Mouse (Mus musculus): ENCODE measurements around the gene Pdss1. TPM values are rescaled to one million over a fixed set of nuclear protein-coding genes. Genes with fewer than 3 reads are reported as not detected.
"Not testable (repeated sequence)": the region's sequence is repeated elsewhere in the genome, so short reads cannot be mapped to it uniquely, and the experiment has no call there.

The Pdss1 gene
- 10 to 100 TPM; 18.2 to 24.1 (median 21.7) TPM for total RNA-seq (2022)

DNA sequence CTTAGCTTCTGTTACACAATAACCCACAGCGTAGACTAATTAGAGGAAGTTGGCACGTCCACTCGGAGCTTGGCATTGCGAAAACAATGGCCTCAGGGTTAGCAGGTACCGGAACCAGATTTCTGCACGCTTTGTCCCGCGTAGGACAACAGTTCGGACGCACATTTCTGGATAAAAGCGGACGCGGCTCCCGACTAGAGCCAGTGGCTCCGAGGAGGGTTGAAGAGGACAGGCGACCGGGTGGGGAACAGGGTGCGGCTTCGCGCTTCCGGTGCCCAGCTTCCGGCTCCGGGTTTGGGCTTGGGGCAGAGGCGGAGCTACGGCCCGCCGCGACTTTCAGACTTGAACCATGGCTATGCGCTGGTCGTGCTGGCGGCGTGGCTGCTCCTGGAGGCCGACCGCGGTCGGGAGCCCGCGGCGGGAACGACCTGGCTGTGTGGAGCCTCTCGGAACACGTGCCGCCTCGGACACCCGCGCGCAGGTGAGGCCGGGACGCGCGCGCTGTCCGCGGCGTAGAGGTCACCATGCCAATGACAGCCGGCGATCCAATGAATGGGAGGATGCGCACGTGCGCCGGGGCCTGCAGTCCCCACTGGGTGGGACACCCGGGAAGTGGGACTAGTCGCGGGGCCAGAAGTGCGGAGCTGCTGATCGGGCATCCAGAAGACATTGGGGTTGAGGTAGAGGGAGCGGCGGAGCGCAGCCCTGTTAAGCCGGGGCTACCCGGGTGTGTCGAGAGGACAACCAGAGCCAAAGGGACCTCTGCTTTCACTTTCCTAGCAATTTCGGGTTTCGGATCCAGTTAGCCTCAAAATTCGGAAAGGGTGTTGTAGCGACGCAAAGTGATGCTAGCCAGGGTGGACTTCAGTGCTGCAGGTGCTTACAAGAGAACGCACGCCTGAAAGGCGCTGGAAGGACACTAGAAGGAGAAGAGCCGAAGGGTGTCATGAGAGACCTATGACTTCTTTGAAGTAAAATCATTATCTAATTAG is at the start of gene Pdss1:
Pdss1 (plus strand) TSS at position 241 of the 992 bp plus-strand sequence.
- peak; percentile 87 to 88 for DNase-seq (ENCODE audit: low spot score in 2 of 2)

DNA sequence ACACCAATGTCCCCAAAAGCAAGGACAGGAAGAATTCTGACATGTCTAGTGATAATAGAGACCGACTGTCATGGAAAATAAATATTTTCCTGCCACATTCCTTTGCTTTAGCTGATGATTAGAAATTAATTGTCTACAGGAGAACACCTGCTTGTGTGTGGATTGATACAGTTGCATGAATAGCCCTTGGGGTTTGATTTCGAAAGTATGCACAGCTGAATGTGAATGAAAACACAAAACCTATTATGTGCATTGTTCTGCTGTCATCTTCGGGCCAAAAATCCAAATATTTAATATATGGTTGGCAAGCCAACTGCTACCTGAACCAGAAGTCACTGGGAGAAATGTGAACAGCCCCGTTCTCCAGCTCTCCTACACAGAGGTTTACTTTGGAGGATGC is 43.4 kb upstream of the Pdss1 start:
- no peak for DNase-seq (ENCODE audit: low spot score in 2 of 2)

DNA sequence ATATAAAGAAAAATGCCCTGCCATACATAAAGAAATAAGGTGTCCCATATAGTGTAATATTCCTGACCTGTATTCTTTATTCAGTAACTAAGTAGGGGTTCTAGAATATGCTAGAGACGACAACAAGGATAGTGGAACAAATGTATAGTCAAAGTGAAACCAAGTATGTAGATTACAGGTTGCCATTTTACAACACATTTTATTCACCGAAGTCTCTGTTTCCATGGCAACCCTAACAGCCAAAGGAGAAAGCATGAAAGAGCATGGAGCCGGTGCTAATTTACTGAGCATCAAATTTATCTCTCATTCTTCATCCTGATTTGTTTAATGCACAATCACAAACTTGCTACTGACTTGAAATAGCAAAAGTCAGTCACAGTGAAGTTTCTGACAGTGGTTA is 37.8 kb upstream of the Pdss1 start:
- no peak for DNase-seq (ENCODE audit: low spot score in 2 of 2)

DNA sequence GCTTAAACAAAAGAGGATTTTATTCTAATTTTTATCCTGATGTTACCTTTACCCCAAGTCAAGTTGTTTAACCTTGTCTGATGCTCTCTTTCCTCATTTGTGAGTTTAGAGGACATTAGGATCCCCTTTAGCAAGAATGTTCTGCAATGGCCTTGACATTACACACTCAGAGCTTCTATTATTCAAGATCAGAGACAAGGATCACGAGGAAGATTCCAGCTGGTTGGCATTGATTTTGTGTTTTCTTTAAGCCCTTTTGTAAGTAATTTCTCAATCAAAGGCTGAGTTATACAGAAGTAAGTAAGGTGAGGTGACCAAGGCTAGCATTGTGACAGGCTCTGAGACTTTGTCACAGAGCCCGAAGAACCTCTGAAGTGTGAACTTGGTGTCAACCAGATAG is 33.1 kb upstream of the Pdss1 start:
- DNase-seq (ENCODE audit: low spot score in 2 of 2) = no peak

DNA sequence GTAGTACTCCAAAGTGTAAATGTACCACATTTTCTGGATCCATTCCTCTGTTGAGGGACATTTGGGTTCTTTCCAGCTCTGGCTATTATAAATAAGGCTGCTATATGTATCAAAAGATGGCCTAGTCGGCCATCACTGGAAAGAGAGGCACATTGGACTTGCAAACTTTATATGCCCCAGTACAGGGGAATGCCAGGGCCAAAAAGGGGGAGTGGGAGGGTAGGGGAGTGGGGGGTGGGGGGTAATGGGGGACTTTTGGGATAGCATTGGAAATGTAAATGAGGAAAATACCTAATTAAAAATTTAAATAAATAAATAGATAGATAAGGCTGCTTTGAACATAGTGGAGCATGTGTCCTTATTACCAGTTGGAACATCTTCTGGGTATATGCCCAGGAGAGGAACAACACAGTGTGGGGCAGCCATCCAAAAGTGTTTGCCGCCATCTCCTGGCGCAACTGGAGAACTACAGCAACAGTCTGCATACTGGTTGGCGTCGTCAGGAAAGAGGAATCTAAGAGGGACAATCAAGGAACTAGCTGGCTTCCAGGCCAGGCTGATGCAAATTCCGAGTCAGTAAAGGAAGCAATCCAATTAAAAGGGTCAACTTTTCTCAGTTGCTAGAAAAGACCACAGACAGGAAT is 30.8 kb upstream of the Pdss1 start:
- peak; percentile 59 to 77 for DNase-seq (ENCODE audit: low spot score in 2 of 2)

DNA sequence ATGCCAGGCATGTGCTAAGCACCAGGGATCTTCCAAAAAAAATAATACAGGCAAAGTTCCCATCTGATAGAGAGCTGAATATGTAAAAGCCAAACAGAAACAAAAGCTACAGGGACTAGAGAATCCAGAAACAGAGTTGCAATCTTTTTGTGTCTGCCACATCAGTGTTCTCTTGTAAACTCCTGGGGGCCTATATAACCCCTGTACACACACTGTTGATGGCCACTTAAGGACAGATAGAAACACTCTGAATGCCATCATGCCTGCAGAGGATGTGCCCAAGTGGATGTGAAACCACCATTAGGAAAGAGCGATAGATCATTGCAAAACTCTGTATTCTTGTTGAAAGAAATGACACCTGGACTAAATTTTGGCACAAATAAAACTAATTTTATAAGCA is 29.5 kb upstream of the Pdss1 start:
- no peak for DNase-seq (ENCODE audit: low spot score in 2 of 2)

DNA sequence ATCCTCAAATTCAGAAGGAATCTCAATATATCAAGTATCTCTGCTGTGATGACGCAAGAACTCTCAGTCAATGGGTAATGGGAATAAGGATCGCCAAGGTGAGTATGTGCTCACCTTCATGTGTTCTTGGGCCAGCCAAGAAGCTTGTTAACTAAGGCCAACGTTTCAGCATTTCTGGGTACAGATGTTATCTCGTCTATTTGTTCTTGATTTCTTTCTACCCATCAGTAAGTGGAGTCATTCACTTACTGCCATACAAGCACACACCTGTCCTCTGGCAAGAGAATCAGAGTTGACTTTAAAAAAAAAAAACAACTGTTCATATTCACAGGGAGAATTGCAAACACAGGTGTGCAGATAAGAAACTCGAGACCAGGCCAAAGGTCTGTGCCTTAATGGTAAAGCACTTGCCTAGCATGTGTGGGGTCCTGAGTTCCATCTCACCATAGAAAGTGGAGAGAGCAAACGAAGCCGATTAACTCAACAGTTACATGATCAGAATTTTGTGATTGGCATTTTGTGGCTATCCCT is 28.4 kb upstream of the Pdss1 start:
- no peak for DNase-seq (ENCODE audit: low spot score in 2 of 2)

DNA sequence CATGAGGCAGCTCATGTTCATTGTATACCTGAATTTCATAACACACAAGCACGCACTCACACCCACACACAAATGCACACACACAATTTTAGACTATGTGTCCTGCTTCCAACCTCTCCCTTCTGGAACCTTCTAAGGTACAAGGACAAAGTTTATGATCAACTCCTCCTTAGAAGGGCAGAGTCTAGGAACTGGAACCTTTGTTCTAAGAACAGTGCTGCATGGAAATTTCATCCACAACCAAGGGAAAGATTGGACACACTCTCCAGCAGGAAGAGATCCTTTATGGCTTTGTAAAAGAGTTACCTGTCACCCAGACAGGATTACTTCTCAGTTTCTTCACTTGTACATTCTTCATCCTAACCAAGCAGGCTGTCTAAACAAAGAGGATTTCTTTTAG is 22.2 kb upstream of the Pdss1 start:
- DNase-seq (ENCODE audit: low spot score in 2 of 2) = no peak

DNA sequence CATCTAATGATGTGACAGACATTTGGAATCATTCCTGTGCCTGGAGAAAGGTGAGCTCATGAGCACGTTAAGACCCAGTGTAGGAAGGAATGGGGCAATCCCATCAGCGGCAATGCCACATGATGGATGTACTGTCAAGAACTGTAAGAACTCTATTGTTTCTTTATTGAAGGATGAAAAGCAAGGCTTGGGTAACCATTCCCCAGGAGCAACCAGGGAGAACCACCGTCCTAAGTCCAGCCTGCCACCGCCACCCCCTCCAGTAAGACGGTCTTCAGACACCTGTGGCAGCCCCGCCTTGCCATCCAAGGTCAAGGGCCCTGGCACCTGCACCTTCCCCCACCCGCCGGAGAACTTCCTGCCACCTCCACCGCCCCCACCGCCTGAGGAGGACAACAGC is 20.7 kb upstream of the Pdss1 start:
- no peak for DNase-seq (ENCODE audit: low spot score in 2 of 2)

DNA sequence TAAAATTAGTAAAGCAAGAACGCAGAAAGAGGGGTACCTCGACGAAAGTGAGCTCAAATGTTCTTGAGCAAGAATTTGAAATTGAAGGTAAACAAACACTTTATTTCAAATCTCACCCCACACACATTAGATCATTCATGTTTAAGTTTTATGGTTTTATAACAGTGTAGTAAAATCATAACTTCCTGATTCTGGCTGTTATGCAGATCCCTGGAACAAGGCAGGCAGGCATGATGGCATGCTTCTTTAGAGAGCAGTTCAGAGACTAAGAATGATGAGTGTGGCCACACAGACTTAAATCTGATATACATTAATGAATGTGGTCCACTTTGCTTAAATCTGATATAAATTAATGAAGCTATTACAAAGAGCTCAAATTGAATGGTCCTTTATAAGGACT is 18.7 kb upstream of the Pdss1 start:
- no peak for DNase-seq (ENCODE audit: low spot score in 2 of 2)

DNA sequence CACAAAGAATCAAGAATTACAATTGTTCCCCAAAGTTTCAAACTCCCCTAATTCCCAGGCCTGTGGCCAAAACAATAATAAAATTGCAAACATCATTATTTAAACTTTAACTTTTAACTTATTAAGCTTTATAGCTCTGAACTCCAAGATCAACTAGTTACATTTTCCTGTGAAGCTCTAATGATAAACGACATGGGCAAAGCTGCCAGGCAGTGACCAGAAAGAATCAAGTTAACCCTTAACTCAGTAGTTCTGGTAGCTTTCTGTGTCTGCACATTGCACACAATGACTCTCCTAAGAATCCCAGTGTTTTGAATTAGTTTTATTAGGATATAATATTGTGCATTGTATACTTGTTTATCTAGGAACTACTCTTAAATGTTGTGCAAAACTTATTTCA is 16.5 kb upstream of the Pdss1 start:
- DNase-seq (ENCODE audit: low spot score in 2 of 2) = no peak

DNA sequence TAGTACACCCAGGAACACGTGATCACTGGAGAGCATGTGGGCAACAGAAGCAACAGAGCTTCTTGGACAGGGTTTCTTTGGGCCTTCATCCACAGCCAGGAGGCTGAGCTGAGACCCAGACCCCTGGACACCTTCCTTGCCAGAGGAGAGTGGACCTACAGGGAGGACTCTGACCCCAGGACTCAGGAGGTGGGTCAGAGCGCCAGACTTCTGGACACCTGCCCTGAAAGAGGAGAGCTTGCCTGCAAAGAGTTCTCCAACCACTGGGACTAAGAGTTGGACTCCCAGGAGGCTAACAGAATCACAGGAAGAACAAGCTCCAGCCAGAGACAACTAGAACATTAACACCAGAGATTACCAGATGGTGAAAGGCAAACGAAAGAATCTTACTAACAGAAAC is 14.6 kb upstream of the Pdss1 start:
- DNase-seq (ENCODE audit: low spot score in 2 of 2) = not testable (repeated sequence)

DNA sequence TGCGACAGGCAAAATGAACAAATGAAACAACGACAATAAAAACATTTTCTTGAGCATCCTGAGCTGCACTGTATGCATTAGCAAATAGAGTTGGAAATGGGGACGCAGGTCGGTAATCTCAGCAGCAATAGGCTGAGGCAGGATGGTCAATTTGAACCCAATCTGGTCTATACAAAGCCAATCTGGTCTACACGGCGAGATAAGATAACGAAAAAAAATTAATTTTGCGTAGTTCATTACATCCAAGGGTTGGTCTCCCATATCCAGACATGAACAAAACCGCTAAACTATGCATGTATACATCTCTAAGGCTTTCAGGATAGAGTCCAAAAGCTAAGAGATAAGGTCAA is 415 bp upstream of the Pdss1 start:
- no peak for DNase-seq (ENCODE audit: low spot score in 2 of 2)

DNA sequence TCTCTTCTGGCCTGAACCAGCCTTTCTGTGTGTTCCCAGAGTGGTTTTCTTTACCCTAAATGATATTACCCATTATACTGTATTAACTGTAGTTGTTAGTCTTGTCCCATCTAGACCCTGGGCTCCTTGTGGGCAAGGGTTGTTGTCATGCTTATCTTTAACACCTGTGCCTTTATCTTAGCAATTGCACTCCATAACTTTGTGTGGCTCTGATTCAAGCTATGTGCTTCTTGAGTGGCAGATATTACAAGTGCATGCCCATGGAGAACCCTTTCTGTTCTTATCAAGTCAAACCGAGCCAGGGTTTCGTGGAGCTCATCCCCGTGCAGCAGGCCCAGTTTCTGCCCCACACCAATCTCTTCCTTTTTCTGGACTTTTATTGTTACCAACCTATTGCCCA is 8.6 kb downstream of the Pdss1 start:
- DNase-seq (ENCODE audit: low spot score in 2 of 2) = no peak

DNA sequence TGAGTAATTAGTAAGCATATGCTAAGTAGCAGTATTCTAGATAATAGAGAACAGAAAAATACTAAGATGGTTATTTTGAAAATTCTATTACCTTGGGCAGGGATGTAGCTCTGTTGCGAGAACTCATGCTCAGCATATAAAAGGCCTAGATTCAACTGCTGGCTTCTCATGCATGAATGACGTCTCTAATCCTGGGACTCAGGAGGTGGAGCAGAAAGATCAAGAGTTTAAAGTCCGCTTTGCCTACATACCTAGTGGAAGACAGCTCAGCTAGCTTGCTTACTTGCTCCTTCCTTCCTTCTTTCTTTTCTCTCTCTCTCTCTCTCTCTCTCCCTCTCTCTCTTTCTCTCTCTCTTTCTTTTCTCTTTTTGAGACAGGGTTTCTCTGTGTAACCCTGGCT is 19.1 kb downstream of the Pdss1 start:
- no peak for DNase-seq (ENCODE audit: low spot score in 2 of 2)

DNA sequence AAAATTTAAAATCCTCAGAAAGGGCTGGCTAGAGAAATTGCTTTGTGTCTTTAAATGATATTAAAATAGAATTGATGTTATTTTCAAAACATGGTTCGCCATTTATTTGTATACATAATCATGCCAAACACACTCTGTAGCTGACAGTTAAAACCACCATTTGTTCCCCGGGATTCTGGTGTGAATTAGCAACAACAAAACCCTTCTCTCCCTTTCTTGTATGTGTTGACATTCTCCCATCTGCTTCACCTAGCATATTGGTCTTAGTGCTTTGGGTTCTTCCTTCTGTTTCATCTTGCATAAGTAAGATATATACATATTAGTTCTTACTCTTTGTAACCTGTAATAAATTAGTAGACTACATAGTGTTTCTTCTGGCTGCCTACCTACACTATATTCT is 23.3 kb downstream of the Pdss1 start:
- no peak for DNase-seq (ENCODE audit: low spot score in 2 of 2)

DNA sequence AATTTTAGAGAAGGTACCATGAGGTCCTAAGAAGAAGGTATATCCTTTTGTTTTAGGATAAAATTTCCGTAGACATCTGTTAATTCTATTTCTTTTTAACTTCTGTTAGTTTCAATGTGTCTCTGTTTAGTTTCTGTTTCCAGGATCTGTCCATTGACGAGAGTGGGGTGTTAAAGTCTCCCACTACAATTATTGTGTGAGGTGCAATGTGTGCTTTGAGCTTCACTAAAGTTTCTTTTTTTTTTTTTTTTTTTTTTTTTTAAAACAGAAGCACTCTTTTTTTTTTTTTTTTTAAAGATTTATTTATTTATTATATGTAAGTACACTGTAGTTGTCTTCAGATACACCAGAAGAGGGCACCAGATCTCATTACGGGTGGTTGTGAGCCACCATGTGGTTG is 30.6 kb downstream of the Pdss1 start:
- not testable (repeated sequence) for DNase-seq (ENCODE audit: low spot score in 2 of 2)

DNA sequence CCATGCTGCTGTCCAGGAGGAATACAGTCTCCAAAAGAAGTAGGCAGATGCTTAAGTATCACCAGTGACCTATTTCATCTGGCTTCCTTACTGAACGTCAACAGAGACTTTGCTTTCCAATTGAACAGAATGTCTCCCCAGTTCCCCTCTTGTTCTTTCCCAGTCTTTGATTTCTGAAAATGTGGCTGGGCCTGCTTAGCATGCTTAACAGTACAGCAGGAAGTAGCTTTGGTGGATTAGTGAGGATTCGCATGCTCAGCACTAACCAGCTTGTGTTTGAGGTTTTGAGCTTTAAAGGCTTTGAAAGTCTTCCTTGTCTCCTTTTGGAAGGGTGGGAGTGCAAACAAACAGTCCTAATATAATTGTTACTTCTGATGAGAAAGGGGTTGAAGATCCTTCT is 32.9 kb downstream of the Pdss1 start:
- peak in 1 of 2 experiments; percentile 25 for DNase-seq (ENCODE audit: low spot score in 2 of 2)

DNA sequence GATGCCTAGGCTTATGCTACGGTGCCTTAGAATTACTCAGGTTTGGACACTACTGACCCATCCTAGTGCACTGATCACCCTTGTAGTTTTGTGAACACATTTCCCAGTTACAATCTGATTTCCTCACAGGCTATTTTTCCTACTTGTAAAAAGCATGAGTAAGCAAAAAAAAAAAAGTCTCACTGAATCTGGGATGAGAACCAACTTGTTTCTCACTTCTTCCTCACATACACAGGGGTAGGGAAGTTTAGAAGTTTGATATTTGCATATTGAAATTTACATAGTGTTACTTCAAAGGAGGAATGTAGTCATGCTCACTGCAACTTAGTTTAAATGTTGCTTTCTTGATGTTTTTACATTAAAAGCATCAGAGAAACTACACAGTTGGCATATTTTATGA is 38.2 kb downstream of the Pdss1 start:
- no peak for DNase-seq (ENCODE audit: low spot score in 2 of 2)

DNA sequence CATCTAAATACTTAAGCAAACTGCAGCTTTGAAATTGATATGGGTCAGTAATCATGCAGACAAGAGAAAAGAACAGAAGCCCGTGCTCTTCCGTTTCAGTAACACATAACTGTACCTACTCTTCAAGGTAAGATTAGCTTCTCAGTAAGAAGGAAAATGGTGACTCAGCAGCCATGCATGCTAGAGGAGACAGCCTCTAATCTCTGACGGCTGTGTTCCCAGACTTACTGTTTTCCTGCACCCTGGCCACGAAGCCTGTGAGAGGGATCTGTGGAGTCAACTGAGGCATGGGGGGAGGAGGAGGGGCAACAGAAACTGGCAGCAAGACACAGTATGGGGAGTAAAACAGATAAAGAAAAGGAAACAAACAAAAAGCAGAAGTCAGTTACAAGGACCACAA is 54.6 kb downstream of the Pdss1 start:
- no peak for DNase-seq (ENCODE audit: low spot score in 2 of 2)

DNA sequence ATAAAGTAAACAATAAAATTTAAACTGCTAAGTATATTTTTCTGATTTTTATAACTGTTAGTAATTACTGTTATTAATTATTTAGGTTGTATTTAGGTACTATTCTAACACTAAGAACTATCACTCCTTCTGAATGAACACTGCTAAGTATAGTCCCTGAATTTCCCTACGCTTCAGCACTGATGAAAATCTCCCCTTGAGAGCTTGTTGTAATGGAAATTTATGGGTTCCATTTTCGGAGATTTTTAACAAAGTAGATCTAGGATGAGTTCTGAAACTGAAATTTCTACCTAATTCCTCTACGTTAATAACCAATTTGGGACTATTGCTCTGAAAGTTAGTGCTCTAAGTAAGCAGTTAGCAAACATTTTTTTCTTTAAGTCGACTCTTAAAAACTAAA is 59.0 kb downstream of the Pdss1 start:
- DNase-seq (ENCODE audit: low spot score in 2 of 2) = no peak

DNA sequence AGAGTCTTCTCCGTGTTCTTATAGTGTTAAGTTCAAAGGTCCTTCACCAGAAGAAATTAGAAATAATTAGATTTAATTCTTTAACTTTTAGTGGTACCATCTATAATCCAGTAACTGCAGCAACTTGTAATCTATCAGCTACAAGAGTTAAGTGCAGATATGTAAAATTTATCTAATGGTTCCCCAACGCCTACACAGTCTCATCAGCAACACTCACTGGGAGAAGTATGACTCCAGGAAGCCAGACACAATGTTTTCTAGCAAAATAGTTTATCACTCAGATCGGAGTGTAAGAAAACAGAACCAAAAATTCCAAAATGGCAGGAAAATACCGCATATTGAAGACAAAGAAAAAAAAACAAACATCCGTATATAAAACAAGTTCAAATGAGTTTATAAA is 60.6 kb downstream of the Pdss1 start:
- DNase-seq (ENCODE audit: low spot score in 2 of 2) = no peak

DNA sequence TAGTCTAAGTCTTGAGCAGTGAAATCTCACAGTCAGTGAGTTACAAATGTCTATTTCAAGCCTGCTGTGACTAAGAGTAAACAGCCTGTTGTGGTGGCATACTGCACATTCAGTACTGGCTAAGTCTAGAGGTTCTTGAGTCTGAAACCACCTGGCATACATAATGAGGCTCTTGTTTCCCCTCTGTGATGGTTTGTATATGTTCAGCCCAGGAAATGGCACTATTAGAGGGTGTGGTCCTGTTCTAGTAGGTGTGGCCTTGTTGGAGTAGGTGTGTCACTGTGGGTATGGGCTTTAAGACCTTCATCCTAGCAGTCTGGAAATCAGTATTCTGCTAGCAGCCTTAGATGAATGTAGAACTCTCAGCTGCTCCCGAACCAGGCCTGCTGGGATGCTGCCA is 62.1 kb downstream of the Pdss1 start:
- no peak for DNase-seq (ENCODE audit: low spot score in 2 of 2)
